Mouse (Mus musculus) megakaryocyte, embryonic 14.5 days (primary cell): ENCODE data around the gene Psmd14.

Source experiments
- FLI1 ChIP-seq: IDR thresholded peaks from 2 replicates; pipeline ENCODE4 v1.6.1; 2012; ENCODE audit warnings: low read length, inconsistent platforms, mixed read lengths
- GATA1 ChIP-seq: IDR thresholded peaks from 3 replicates; pipeline ENCODE4 v1.6.1; 2012; ENCODE audit warnings: mixed read lengths, low read length, inconsistent platforms, borderline replicate concordance

- TF ChIP-seq GATA1: no peak
- TF ChIP-seq FLI1: no peak
Observed at GRCm38 (mm10) chr2:61764470-61765105, 53.1 kb downstream of the Psmd14 start.
